ENCODE assay signal across 16 mouse cellular contexts in the genomic region with DNA sequence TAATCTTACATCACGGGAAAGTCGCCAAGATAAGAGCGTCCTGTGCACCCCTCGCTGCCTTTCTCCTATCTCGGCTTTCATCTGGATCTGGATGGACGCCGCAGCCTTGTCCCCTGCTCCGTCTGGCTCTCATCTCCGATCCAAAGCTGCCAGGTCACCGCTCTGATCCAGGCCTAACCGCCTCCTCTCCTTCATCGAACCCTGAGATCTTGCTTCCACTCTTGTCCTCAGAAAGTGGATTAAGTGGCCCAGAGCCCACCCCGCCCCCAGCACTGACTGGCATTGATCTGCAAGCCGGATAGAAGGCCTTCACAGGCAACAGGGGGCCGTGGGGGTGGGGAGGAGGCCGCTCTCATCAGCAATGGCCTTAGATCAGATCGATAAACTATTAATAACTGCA.
DNase-seq lines count a peak whose midpoint lies in the region; ATAC-seq and TF ChIP-seq lines count a peak whose summit lies in the region.
"Had no signal": no experiment of that assay in that cellular context is flagged by ENCODE, and none has a peak within 500 bp of the region (broad histone marks: within the 10 kb centered on the region; RNA-seq: fewer than 3 reads in every experiment).

No protein-coding gene starts in this region.

- peaks cover 3% of the 10 kb centered on the region; the same call in 1 of the 2 replicates for H3K9me3 ChIP-seq in forebrain, embryonic 12.5 days
- no peaks in the 10 kb centered on the region for H3K9me3 ChIP-seq in hindbrain, embryonic 16.5 days (ENCODE audit: control insufficient read depth, low read length)
- H3K9me3 ChIP-seq in neural tube, embryonic 15.5 days (replicated peaks), result no peaks in the 10 kb centered on the region
- H3K9me3 ChIP-seq: embryonic facial prominence, embryonic 12.5 days; limb, embryonic 15.5 days; lung, embryonic 15.5 days had no signal

- no peak for DNase-seq in layer of hippocampus, adult 2 months (ENCODE audit: low spot score in 2 of 2)
- no peak for DNase-seq in layer of hippocampus, postnatal 10 days (ENCODE audit: low spot score in 2 of 2)
- no peak for DNase-seq in kidney, postnatal 14 days
- no peak for DNase-seq in spleen, postnatal 14 days (ENCODE audit: low spot score in 2 of 2)
- DNase-seq: cerebellum, postnatal 36 days; gastrocnemius, postnatal 10 days; kidney, adult 11 months; spleen, adult 18-20 months; thymus, adult 18-20 months had no signal

- H3K27ac ChIP-seq in layer of hippocampus, adult 2 months, result peak overlapping the region; percentile 53; the same call in 1 of the 2 replicates
- H3K27ac ChIP-seq in forebrain, embryonic 12.5 days, result peak overlapping the region; percentile 61; the same call in 1 of the 2 replicates
- no peak overlapping the region; the same call in 1 of the 2 replicates for H3K27ac ChIP-seq in hindbrain, embryonic 16.5 days (ENCODE audit: low read depth, low read length)
- H3K27ac ChIP-seq in neural tube, embryonic 15.5 days (replicated peaks), result 0 out of 2 replicates have a peak overlapping the region, but pooled peaks have one; percentile 13
- H3K27ac ChIP-seq: embryonic facial prominence, embryonic 12.5 days; limb, embryonic 15.5 days; lung, embryonic 15.5 days had no signal

- no peak overlapping the region; the same call in 1 of the 2 replicates for H3K9ac ChIP-seq in forebrain, embryonic 12.5 days
- 0 out of 2 replicates have a peak overlapping the region, but pooled peaks have one; percentile 24 for H3K9ac ChIP-seq in hindbrain, embryonic 16.5 days (ENCODE audit: low read depth, low read length)
- H3K9ac ChIP-seq in neural tube, embryonic 15.5 days (replicated peaks), result no peak overlapping the region
- H3K9ac ChIP-seq: embryonic facial prominence, embryonic 12.5 days; limb, embryonic 15.5 days; lung, embryonic 15.5 days had no signal

- WGBS in forebrain, embryonic 12.5 days, result 19% methylated on average over 17 of the region's 17 CpGs
- WGBS in hindbrain, embryonic 16.5 days, result 34% methylated on average over 17 of the region's 17 CpGs
- WGBS in neural tube, embryonic 15.5 days, result 44% methylated on average over 17 of the region's 17 CpGs

- ATAC-seq in forebrain, embryonic 12.5 days (ENCODE audit: low FRiP score), result no peak
- ATAC-seq in hindbrain, embryonic 16.5 days, result no peak
- ATAC-seq in neural tube, embryonic 15.5 days (ENCODE audit: low FRiP score), result no peak

- peaks cover 23% of the 10 kb centered on the region for H3K4me1 ChIP-seq in forebrain, embryonic 12.5 days
- peaks cover 20% of the 10 kb centered on the region for H3K4me1 ChIP-seq in hindbrain, embryonic 16.5 days (ENCODE audit: control insufficient read depth, insufficient read depth, low read depth, low read length)
- peaks cover 24% of the 10 kb centered on the region for H3K4me1 ChIP-seq in neural tube, embryonic 15.5 days
- H3K4me1 ChIP-seq: limb, embryonic 15.5 days; lung, embryonic 15.5 days had no signal

- H3K27me3 ChIP-seq in forebrain, embryonic 12.5 days, result peaks cover 26% of the 10 kb centered on the region
- no peaks in the 10 kb centered on the region for H3K27me3 ChIP-seq in hindbrain, embryonic 16.5 days (replicated peaks; ENCODE audit: control insufficient read depth, insufficient read depth, low read length)
- no peaks in the 10 kb centered on the region for H3K27me3 ChIP-seq in neural tube, embryonic 15.5 days (replicated peaks)
- H3K27me3 ChIP-seq: CH12.LX had no signal

- no peak overlapping the region for H3K4me2 ChIP-seq in forebrain, embryonic 12.5 days
- H3K4me2 ChIP-seq in hindbrain, embryonic 16.5 days (ENCODE audit: low read length), result no peak overlapping the region
- H3K4me2 ChIP-seq in neural tube, embryonic 15.5 days, result no peak overlapping the region
- H3K4me2 ChIP-seq: embryonic facial prominence, embryonic 12.5 days; limb, embryonic 15.5 days; lung, embryonic 15.5 days had no signal

- H3K36me3 ChIP-seq in forebrain, embryonic 12.5 days (replicated peaks), result no peaks in the 10 kb centered on the region
- H3K36me3 ChIP-seq in hindbrain, embryonic 16.5 days (ENCODE audit: control insufficient read depth, insufficient read depth, low read length), result no peaks in the 10 kb centered on the region
- no peaks in the 10 kb centered on the region for H3K36me3 ChIP-seq in neural tube, embryonic 15.5 days
- H3K36me3 ChIP-seq: embryonic facial prominence, embryonic 12.5 days; limb, embryonic 15.5 days; lung, embryonic 15.5 days had no signal

- H3K4me3 ChIP-seq in layer of hippocampus, adult 2 months, result no peak overlapping the region
- H3K4me3 ChIP-seq in forebrain, embryonic 12.5 days (replicated peaks), result no peak overlapping the region
- H3K4me3 ChIP-seq in hindbrain, embryonic 16.5 days (ENCODE audit: low read length), result no peak overlapping the region
- no peak overlapping the region for H3K4me3 ChIP-seq in neural tube, embryonic 15.5 days (replicated peaks)
- H3K4me3 ChIP-seq: embryonic facial prominence, embryonic 12.5 days; limb, embryonic 15.5 days; lung, embryonic 15.5 days had no signal

- TF ChIP-seq CTCF in layer of hippocampus, adult 2 months (conservative IDR thresholded peaks at IDR 0.05), result no peak
